Mouse (Mus musculus) spleen, embryonic (tissue): ENCODE measurements around the gene Bst2.

ENCODE experiments used
- CTCF ChIA-PET: fragments of 350-600 bp; sonication (Branson Sonifier 250); formaldehyde crosslinking; loops from one replicate; lab custom pipeline; 2022; lab: Charles Lee

Gene Bst2

DNA sequence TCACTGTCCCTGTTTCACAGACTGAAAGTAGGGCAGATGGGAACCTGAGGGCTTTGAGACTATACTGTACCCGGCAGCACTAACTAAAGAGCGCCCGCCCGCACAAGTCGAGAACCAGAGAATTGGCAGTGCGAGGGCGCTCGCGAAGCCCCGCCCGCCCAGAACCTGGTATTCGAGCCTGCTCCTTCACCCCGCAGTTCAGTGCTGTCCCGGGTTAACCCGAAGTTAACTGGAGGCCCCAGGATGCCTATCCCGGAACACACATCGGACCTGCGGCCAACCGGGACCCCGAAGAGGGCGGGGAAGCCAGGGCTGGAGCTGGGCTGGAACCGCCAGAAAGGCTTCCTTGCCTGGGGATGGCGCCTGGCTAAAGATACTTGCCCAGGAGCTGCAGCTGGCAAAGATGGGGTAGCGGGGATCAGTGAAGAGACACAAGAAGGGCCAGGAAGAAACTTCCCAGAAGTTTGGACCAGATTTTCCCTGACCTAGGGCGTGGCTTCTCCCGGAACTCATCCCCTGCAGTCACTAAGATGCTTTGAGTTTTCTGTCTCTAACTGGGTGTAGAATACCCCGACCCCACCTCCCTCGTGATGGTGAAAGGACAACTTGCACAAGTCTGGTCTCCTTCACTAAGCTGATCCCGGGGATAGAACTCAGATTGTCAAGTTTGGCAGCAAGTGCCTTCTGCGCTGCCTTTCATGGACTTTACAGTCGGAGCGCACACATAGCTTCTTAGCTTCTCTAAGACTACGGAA is 49.4 kb downstream of the Bst2 start, which contains the start of gene Gtpbp3:
TSS of gene Gtpbp3 (plus strand) at position 413 of the 755 bp plus-strand sequence.
- CTCF ChIA-PET: no interaction called here

DNA sequence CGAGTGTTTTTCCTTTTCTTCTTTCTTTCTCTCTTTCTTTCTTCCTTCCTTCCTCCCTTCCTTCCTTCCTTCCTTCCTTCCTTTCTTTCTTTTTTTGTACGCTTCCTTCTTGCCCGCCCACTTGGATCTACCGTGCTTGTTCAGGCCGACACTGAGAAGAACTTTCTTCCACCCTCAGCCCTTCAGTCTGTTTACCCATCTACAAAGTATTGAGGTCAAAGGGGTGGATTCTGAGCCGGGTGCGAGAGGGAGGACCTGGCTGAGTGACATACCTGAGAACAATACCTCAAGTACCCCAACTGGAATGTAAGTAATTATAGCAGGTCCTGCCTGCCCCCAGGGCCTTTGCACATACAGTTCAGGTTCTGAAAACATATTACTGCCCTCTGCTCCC is 51.1 kb downstream of the Bst2 start:
- CTCF ChIA-PET: no interaction called here

DNA sequence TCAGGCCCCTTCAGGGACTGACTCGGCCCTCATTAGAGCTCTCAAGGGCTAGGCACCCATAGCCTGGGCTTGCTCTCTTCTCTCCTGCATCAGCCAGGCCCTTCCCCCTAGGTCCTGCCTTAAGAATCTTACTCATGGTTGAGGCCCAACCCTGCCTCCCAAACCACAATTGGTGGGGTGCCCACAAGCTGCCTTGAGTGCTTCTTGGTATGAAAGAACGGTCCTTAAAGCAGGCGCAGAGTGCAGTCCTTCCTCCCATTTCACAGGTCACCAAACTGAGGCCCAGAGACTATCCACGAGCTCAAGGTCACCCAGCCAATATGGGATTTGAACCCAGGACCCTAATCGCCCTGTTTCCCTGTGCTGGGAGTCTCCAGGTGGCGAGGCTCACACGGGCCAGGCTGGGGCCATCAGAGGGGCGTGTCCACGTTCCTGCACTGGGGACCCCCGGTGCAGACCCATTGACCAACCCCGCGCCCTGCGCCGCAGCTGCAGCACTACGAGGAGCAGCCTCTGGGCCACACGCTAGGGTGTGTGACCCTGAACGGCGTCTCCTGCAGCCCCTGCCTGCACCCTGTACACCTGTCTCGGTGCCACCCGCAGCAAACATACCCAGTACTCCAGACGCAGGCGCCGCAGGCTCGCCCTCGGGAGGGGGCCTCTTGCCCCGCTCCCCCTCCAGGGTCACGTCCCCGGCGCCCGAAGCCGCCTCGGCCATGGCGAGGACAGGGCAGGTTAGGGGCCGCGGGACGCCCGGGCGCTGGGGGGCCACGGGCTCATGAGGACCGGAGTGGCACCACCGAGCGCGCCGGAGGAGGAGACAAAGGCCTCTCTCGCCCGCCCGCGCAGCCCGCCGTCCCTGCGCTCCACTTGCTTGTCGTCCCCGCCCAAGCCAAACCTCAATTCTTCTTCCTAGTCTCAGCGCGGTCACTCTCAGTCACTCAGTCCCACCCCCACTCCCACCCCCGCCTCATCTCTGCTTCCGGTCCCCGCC is 51.8 kb downstream of the Bst2 start, which contains the start of gene Ano8:
TSS of gene Ano8 (minus strand) at position 822 of the 994 bp plus-strand sequence.
- CTCF ChIA-PET: no interaction called here

DNA sequence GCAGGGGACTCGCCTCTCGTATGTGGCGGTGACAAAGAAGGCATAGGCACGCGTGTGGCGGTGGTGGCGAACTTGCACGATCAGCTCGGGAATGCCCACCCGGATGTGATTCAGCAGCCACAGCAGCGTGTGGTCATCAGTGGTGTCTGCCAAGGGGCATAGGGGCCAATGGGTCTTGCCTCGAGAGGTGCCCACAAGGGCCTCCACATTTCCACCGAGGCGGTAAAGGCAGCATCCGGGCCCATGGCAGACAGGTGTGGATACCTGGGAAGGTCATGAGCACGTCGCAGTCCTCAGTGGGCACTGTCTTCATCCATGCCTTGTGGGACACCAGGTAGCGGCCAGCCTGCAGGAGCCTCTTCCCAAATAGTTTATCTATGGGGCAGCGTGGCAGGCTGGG is 52.5 kb downstream of the Bst2 start:
- CTCF ChIA-PET: no interaction called here
